Mouse (Mus musculus) CH12.LX (cell line): ENCODE measurements around the gene Gm43951. TPM values are rescaled to one million over a fixed set of nuclear protein-coding genes. Genes with fewer than 3 reads are reported as not detected.

Experiments used
- DNase-seq: peaks from one replicate; pipeline ENCODE4 v3.0.0-alpha.2; 2013; ENCODE audit errors: extremely low read depth
- H3K27ac ChIP-seq: 2 replicates; pipeline ENCODE4 v1.5.1; 2012; ENCODE audit warnings: low read depth, mild to moderate bottlenecking, control low read depth, moderate library complexity; ENCODE audit not compliant: insufficient read depth
- H3K27me3 ChIP-seq: replicated peaks from 2 replicates; pipeline ENCODE3; 2012; ENCODE audit warnings: inconsistent platforms
- H3K36me3 ChIP-seq, 2 experiments: replicated peaks in 1 of 2; 2 replicates each; pipeline versions ENCODE3 to v1.6.1; 2012; ENCODE audit warnings: inconsistent platforms in 1 of 2, low read length in 1 of 2, mild to moderate bottlenecking in 1 of 2, mixed read lengths in 1 of 2, moderate library complexity in 1 of 2; ENCODE audit not compliant: control insufficient read depth in 1 of 2, insufficient read depth in 1 of 2
- H3K4me1 ChIP-seq, 2 experiments: 2 replicates each; pipeline ENCODE4 v1.6.1; 2012; ENCODE audit warnings: inconsistent platforms in 1 of 2, moderate library complexity in 1 of 2; ENCODE audit not compliant: insufficient read depth in 2 of 2, control insufficient read depth in 1 of 2
- H3K4me2 ChIP-seq: 2 replicates; pipeline ENCODE4 v1.6.1; 2012; ENCODE audit warnings: low read depth, mild to moderate bottlenecking, control low read depth; ENCODE audit not compliant: poor library complexity, insufficient read depth, severe bottlenecking
- H3K4me3 ChIP-seq, 3 experiments: fragments of 150-350 bp in 1 of 3; sonication (generic) in 1 of 3; replicated peaks in 1 of 3; 2 replicates each; pipeline versions ENCODE3 to v1.5.1; 2011 to 2012; ENCODE audit warnings: low read depth in 2 of 3, low read length in 2 of 3, mild to moderate bottlenecking in 2 of 3, moderate library complexity in 2 of 3, control low read depth in 1 of 3, improper control_type of control experiment in 1 of 3, inconsistent platforms in 1 of 3, mixed read lengths in 1 of 3; ENCODE audit not compliant: poor library complexity in 1 of 3
- H3K79me2 ChIP-seq: replicated peaks from 2 replicates; pipeline ENCODE4 v1.6.1; 2012; ENCODE audit warnings: mild to moderate bottlenecking, moderate library complexity; ENCODE audit not compliant: control insufficient read depth, poor library complexity, insufficient read depth, severe bottlenecking; ENCODE audit errors: extremely low read depth
- H3K9ac ChIP-seq: 2 replicates; pipeline ENCODE4 v1.6.1; 2012; ENCODE audit warnings: low read depth, mild to moderate bottlenecking, control low read depth, moderate library complexity; ENCODE audit not compliant: insufficient read depth
- H3K9me3 ChIP-seq: replicated peaks from 2 replicates; pipeline ENCODE3; 2012; ENCODE audit warnings: low read length, inconsistent platforms, mixed read lengths
- BHLHE40 ChIP-seq: IDR thresholded peaks from 2 replicates; pipeline ENCODE4 v1.6.1; 2011; ENCODE audit warnings: mild to moderate bottlenecking, low read depth, low read length, improper control_type of control experiment
- CHD1 ChIP-seq: IDR thresholded peaks from 2 replicates; pipeline ENCODE4 v1.6.1; 2012; ENCODE audit warnings: low read depth, low read length, improper control_type of control experiment, inconsistent platforms
- CHD2 ChIP-seq: IDR thresholded peaks from 2 replicates; pipeline ENCODE4 v1.6.1; 2011; ENCODE audit warnings: low read length, improper control_type of control experiment
- CTCF ChIP-seq, 2 experiments: IDR thresholded peaks in 1 of 2; conservative IDR thresholded peaks in 1 of 2; 2 replicates each; pipeline ENCODE4 v1.5.1; 2011 to 2012; ENCODE audit warnings: low read depth in 2 of 2, low read length in 2 of 2, improper control_type of control experiment in 1 of 2, inconsistent platforms in 1 of 2, mild to moderate bottlenecking in 1 of 2, moderate library complexity in 1 of 2
- EP300 ChIP-seq: IDR thresholded peaks from 2 replicates; pipeline ENCODE4 v1.6.1; 2011; ENCODE audit warnings: low read length, improper control_type of control experiment
- ETS1 ChIP-seq: conservative IDR thresholded peaks from 2 replicates; pipeline ENCODE4 v1.6.1; 2012; ENCODE audit warnings: low read depth, mild to moderate bottlenecking, inconsistent platforms, low read length, improper control_type of control experiment, moderate library complexity
- GABPA ChIP-seq: IDR thresholded peaks from 2 replicates; pipeline ENCODE4 v1.6.1; 2012; ENCODE audit warnings: low read depth, low read length, improper control_type of control experiment, inconsistent platforms; ENCODE audit not compliant: insufficient replicate concordance
- HCFC1 ChIP-seq: IDR thresholded peaks from 2 replicates; pipeline ENCODE4 v1.6.1; 2012; ENCODE audit warnings: low read depth, mild to moderate bottlenecking, inconsistent platforms, low read length, improper control_type of control experiment
- IRF4 ChIP-seq: IDR thresholded peaks from 2 replicates; pipeline ENCODE4 v1.6.1; 2014; ENCODE audit warnings: low read depth, mild to moderate bottlenecking, inconsistent platforms, low read length, improper control_type of control experiment
- JUN ChIP-seq: IDR thresholded peaks from 2 replicates; pipeline ENCODE4 v1.6.1; 2011; ENCODE audit warnings: low read depth, mild to moderate bottlenecking, low read length, improper control_type of control experiment, moderate library complexity; ENCODE audit not compliant: insufficient read depth
- JUND ChIP-seq: conservative IDR thresholded peaks from 2 replicates; pipeline ENCODE4 v1.6.1; 2011; ENCODE audit warnings: low read depth, low read length, improper control_type of control experiment
- KAT2A ChIP-seq: IDR thresholded peaks from 2 replicates; pipeline ENCODE4 v1.6.1; 2012; ENCODE audit warnings: low read length, improper control_type of control experiment, inconsistent platforms; ENCODE audit not compliant: insufficient replicate concordance
- MAZ ChIP-seq: IDR thresholded peaks from 2 replicates; pipeline ENCODE4 v1.6.1; 2012; ENCODE audit warnings: low read depth, mild to moderate bottlenecking, inconsistent platforms, low read length, improper control_type of control experiment, moderate library complexity
- MYC ChIP-seq: IDR thresholded peaks from 2 replicates; pipeline ENCODE4 v1.6.1; 2011; ENCODE audit warnings: low read depth, mild to moderate bottlenecking, improper control_type of control experiment, low read length
- NRF1 ChIP-seq: IDR thresholded peaks from 2 replicates; pipeline ENCODE4 v1.6.1; 2014; ENCODE audit warnings: low read depth, mild to moderate bottlenecking, inconsistent platforms, low read length, improper control_type of control experiment, moderate library complexity
- PAX5 ChIP-seq: IDR thresholded peaks from 2 replicates; pipeline ENCODE4 v1.6.1; 2012; ENCODE audit warnings: low read length, inconsistent platforms, mixed read lengths
- POLR2A ChIP-seq: IDR thresholded peaks from 2 replicates; pipeline ENCODE4 v1.6.1; 2011; ENCODE audit warnings: low read depth, mild to moderate bottlenecking, improper control_type of control experiment, low read length
- RAD21 ChIP-seq: IDR thresholded peaks from 2 replicates; pipeline ENCODE4 v1.6.1; 2011; ENCODE audit warnings: low read depth, mild to moderate bottlenecking, low read length, improper control_type of control experiment, moderate library complexity
- RCOR1 ChIP-seq: conservative IDR thresholded peaks from 2 replicates; pipeline ENCODE4 v1.6.1; 2012; ENCODE audit warnings: low read depth, mild to moderate bottlenecking, inconsistent platforms, low read length, improper control_type of control experiment
- TBP ChIP-seq: conservative IDR thresholded peaks from 2 replicates; pipeline ENCODE4 v1.6.1; 2011; ENCODE audit warnings: low read depth, low read length, improper control_type of control experiment
- TCF12 ChIP-seq: IDR thresholded peaks from 2 replicates; pipeline ENCODE4 v1.6.1; 2014; ENCODE audit warnings: low read depth, mild to moderate bottlenecking, inconsistent platforms, low read length, improper control_type of control experiment
- USF1 ChIP-seq: IDR thresholded peaks from 2 replicates; pipeline ENCODE4 v1.6.1; 2014; ENCODE audit warnings: low read depth, mild to moderate bottlenecking, inconsistent platforms, low read length, improper control_type of control experiment
- USF2 ChIP-seq: conservative IDR thresholded peaks from 2 replicates; pipeline ENCODE4 v1.6.1; 2011; ENCODE audit warnings: low read depth, low read length, improper control_type of control experiment
- ZC3H11A ChIP-seq: IDR thresholded peaks from 2 replicates; pipeline ENCODE4 v1.6.1; 2012; ENCODE audit warnings: low read depth, mild to moderate bottlenecking, inconsistent platforms, low read length, improper control_type of control experiment
- ZNF384 ChIP-seq: IDR thresholded peaks from 2 replicates; pipeline ENCODE4 v1.6.1; 2012; ENCODE audit warnings: low read depth, low read length, improper control_type of control experiment, inconsistent platforms
- dilution Hi-C: fragments of 300-500 bp; cut with MboI; formaldehyde crosslinking; loops from 2 replicates; pipeline ENCODE4 v1.14.3; 2020; ENCODE audit warnings: low sequenced_read_pairs; ENCODE audit not compliant: extremely low pct_unique_long_range_greater_than_20kb, extremely low pct_ligation_motif_present
- in situ Hi-C: fragments of 300-500 bp; cut with MboI; formaldehyde crosslinking; loops from 3 replicates; pipeline ENCODE4 v1.14.3; 2019; ENCODE audit warnings: low sequenced_read_pairs, low pct_ligation_motif_present, low pct_unique_long_range_greater_than_20kb, mixed read lengths
- polyA plus RNA-seq: library from polyadenylated mRNA; unstranded; fragments of >175 nt; gene quantifications from 2 replicates; pipeline ENCODE4 v1.2.1, GENCODE M21; 2012; ENCODE audit warnings: low read depth; ENCODE audit not compliant: insufficient read length
- total RNA-seq, 2 experiments: library from RNA; depleted of rRNA; stranded (reverse); fragments of 300-350 nt in 1 of 2; fragments of >200 nt in 1 of 2; gene quantifications; 2 replicates each; pipeline ENCODE4 v1.2.3; 2012 to 2014

Gene Gm43951
- total and polyA plus RNA-seq, 3 experiments: 0.39 to 0.47 TPM; not detected in 1

DNA sequence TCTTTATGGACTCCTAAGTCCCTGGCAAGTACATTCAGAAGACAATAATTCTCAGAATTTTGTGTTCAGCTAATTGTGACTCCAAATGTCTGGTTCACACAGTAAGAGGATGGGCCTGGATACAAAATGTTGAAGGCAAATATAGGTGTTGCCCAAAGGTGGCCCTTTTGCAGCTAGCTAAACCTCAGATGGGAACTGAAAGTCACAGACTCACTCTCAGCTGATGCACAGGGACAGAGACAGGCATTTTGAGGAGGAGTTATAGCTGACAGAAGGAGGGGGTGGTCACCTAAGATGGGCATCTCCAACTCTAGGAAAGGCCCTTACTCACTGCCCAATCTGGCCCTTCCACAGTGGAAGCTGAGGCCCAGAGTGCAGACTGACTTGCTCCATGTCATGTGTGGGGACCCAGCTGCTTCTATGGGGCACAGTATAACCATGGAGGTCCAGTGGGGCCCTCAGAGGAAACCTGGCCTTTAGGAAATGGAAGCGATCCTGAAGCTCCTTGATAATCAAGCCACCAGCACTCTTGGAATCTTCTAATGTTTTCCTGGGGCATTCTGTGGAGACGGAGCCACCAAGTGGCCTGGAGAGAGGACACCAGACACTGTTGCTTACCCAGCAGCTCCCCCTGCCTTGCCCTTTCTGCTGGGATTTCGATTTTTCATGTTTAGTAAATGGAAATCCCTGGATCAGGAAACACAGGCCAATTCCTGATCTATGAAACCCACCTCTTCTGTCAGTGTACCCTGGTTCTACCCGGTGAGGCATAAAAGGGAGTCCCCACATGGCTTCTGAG, 33.6 kb upstream of the Gm43951 start:
- dilution Hi-C loops (no loop called here), in situ Hi-C loops (no loop called here)
- Histone ChIP-seq H3K4me1 (peaks cover 4 to 19% of the 10 kb centered on the region in 2 experiments), H3K9ac (no peak overlapping the region), H3K9me3 (no peaks in the 10 kb centered on the region), H3K27me3 (peaks cover 28% of the 10 kb centered on the region), H3K4me2 (no peak overlapping the region), H3K79me2 (no peaks in the 10 kb centered on the region), H3K27ac (no peak overlapping the region), H3K36me3 (no peaks in the 10 kb centered on the region), H3K4me3 (no peak overlapping the region)
- TF ChIP-seq MAZ: no peak
- TF ChIP-seq NRF1: no peak
- no peak for TF ChIP-seq RCOR1
- TF ChIP-seq RAD21: no peak
- no peak for TF ChIP-seq JUN
- TF ChIP-seq ETS1: peak; percentile 64
- no peak for TF ChIP-seq HCFC1
- peak; percentile 83 for TF ChIP-seq EP300
- no peak for TF ChIP-seq ZC3H11A
- TF ChIP-seq TCF12: no peak; the same call in 1 of the 2 replicates
- TF ChIP-seq USF1: no peak
- no peak for TF ChIP-seq GABPA
- TF ChIP-seq KAT2A: no peak
- peak; percentile 41; the same call in 1 of the 2 replicates for TF ChIP-seq JUND
- no peak for TF ChIP-seq USF2
- TF ChIP-seq IRF4: peak; percentile 91
- TF ChIP-seq CHD1: no peak
- TF ChIP-seq MYC: no peak
- no peak for TF ChIP-seq POLR2A
- DNase-seq: peak; percentile 46

DNA sequence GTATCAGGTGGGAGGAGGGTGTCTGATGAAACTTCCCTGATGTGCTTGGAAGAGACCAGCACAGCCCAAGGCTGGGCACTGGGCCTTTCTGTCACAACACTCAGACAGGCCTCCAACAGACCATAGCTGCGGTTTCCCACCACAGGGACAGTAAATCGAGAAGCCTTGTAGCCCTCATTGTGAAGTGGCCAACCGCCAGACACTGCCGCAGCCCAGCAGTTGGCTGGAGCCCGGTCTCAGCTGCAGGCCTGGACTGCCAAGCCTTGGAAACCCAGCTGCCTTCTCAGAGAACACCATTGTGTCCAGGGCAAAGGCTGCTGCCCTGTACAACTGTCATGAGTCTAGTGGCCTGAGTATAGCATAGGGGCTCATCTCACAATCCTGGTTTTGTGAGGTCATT, 27.4 kb upstream of the Gm43951 start:
- DNase-seq: no peak
- no peak overlapping the region for H3K4me3 ChIP-seq
- no peaks in the 10 kb centered on the region for H3K4me1 ChIP-seq
- H3K9me3 ChIP-seq: no peaks in the 10 kb centered on the region
- H3K4me2 ChIP-seq: no peak overlapping the region
- no peak for TF ChIP-seq PAX5
- no peak for TF ChIP-seq POLR2A
- TF ChIP-seq USF2: no peak
- TF ChIP-seq TBP: no peak
- TF ChIP-seq CHD2: no peak
- no peak for TF ChIP-seq CTCF (conservative IDR thresholded peaks at IDR 0.05 in 1 of 2, IDR thresholded peaks at IDR 0.05 in 1 of 2; ENCODE audit: low read depth in 2 of 2, low read length in 2 of 2)
- no peak for TF ChIP-seq ZC3H11A
- no peak for TF ChIP-seq BHLHE40
- no peak for TF ChIP-seq USF1
- no peak for TF ChIP-seq CHD1
- no peak for TF ChIP-seq ZNF384
- TF ChIP-seq MAZ: no peak
- H3K79me2 ChIP-seq: no peaks in the 10 kb centered on the region
- dilution Hi-C loops: no loop called here
- no peak overlapping the region for H3K27ac ChIP-seq
- no peaks in the 10 kb centered on the region for H3K36me3 ChIP-seq
- no peak overlapping the region for H3K9ac ChIP-seq
- H3K27me3 ChIP-seq: peaks cover 53% of the 10 kb centered on the region
- in situ Hi-C loops: no loop called here
